Mouse (Mus musculus) kidney, postnatal 10 days (tissue): ENCODE measurements around the gene Blcap.
A peak's percentile ranks its signal among the peaks of the same experiment; 100 is the strongest.

Experiments used
- DNase-seq: peaks from one replicate; pipeline ENCODE4 v3.0.0; 2021; ENCODE audit warnings: mixed read lengths

The Blcap gene

GRCm38 (mm10) chr2:157517526-157517925 lies 53.5 kb downstream of the Blcap start:
- DNase-seq = no peak

GRCm38 (mm10) chr2:157514353-157514752 lies 56.7 kb downstream of the Blcap start:
- no peak for DNase-seq

GRCm38 (mm10) chr2:157513737-157514208 lies 57.3 kb downstream of the Blcap start:
- no peak for DNase-seq

- no peak for DNase-seq
Measured at GRCm38 (mm10) chr2:157512859-157513258, 58.2 kb downstream of the Blcap start.

GRCm38 (mm10) chr2:157510031-157510430 lies 61.0 kb downstream of the Blcap start:
- DNase-seq = no peak

DNA sequence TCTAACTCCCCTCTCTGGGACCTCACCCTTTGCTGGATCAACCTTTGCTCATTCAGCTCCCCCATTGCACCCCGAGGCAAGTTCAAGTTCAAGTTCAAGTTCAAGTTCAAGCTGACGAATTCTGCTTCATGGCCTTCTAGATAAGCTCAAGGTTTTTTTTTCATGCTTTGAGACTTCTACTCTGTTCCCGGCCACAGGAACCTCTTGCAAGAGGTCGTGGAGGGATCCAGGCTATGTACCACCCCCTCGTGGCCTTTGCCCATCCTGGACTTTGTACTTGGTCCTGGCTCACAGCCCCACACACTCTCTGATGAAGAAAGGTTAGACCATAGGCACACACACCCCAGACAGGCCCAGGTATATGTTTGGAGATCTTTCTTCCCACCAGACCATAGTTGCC lies 61.9 kb downstream of the Blcap start:
- DNase-seq = peak; percentile 27

GRCm38 (mm10) chr2:157506779-157507178 lies 64.3 kb downstream of the Blcap start:
- DNase-seq = peak; percentile 53
